Mouse (Mus musculus): ENCODE data around the gene Rcc1l. TPM values are rescaled to one million over a fixed set of nuclear protein-coding genes. Genes with fewer than 3 reads are reported as not detected.
A peak's percentile ranks its signal among the peaks of the same experiment; 100 is the strongest.

Gene Rcc1l
- polyA plus RNA-seq, 1 experiment from 2014 or later: 28.5 TPM

GRCm38 (mm10) chr5:134193664-134194063 is 17.1 kb upstream of the Rcc1l start:
- Histone ChIP-seq H3K9me3 (ENCODE audit: control insufficient read depth, low read length) (no peaks in the 10 kb centered on the region), H3K27me3 (replicated peaks; ENCODE audit: control insufficient read depth, insufficient read depth, low read length) (no peaks in the 10 kb centered on the region), H3K36me3 (ENCODE audit: control insufficient read depth, insufficient read depth, low read length) (no peaks in the 10 kb centered on the region), H3K4me2 (ENCODE audit: low read depth, low read length) (no peak overlapping the region), H3K4me3 (ENCODE audit: low read length) (no peak overlapping the region), H3K9ac (ENCODE audit: low read depth, low read length) (no peak overlapping the region), H3K27ac (ENCODE audit: low read length) (no peak overlapping the region), H3K4me1 (ENCODE audit: control insufficient read depth, insufficient read depth, low read length) (no peaks in the 10 kb centered on the region)
- WGBS: 84% methylated on average over 8 of the region's 8 CpGs
- no peak for ATAC-seq

- H3K9ac ChIP-seq (ENCODE audit: low read depth, low read length): no peak overlapping the region
- H3K4me3 ChIP-seq (ENCODE audit: low read length): no peak overlapping the region
- H3K9me3 ChIP-seq (ENCODE audit: control insufficient read depth, low read length): no peaks in the 10 kb centered on the region; the same call in 1 of the 2 replicates
- no peaks in the 10 kb centered on the region for H3K27me3 ChIP-seq (replicated peaks; ENCODE audit: control insufficient read depth, insufficient read depth, low read length)
- H3K4me1 ChIP-seq (ENCODE audit: control insufficient read depth, insufficient read depth, low read length): peaks cover 2% of the 10 kb centered on the region
- no peaks in the 10 kb centered on the region for H3K36me3 ChIP-seq (ENCODE audit: control insufficient read depth, insufficient read depth, low read length)
- 65% methylated on average over 7 of the region's 7 CpGs for WGBS
- no peak for ATAC-seq
- no peak overlapping the region for H3K27ac ChIP-seq (ENCODE audit: low read length)
- H3K4me2 ChIP-seq (ENCODE audit: low read depth, low read length): no peak overlapping the region
Observed at GRCm38 (mm10) chr5:134188571-134188970, 12.0 kb upstream of the Rcc1l start.

GRCm38 (mm10) chr5:134186961-134187731 is 10.6 kb upstream of the Rcc1l start:
- Histone ChIP-seq H3K9ac (ENCODE audit: low read depth, low read length) (no peak overlapping the region), H3K27ac (ENCODE audit: low read length) (no peak overlapping the region), H3K4me1 (ENCODE audit: control insufficient read depth, insufficient read depth, low read length) (peaks cover 14% of the 10 kb centered on the region), H3K9me3 (ENCODE audit: control insufficient read depth, low read length) (no peaks in the 10 kb centered on the region; the same call in 1 of the 2 replicates), H3K4me2 (ENCODE audit: low read depth, low read length) (no peak overlapping the region), H3K4me3 (ENCODE audit: low read length) (no peak overlapping the region), H3K36me3 (ENCODE audit: control insufficient read depth, insufficient read depth, low read length) (no peaks in the 10 kb centered on the region), H3K27me3 (replicated peaks; ENCODE audit: control insufficient read depth, insufficient read depth, low read length) (no peaks in the 10 kb centered on the region)
- no peak for ATAC-seq
- 74% methylated on average over 4 of the region's 4 CpGs for WGBS

- 73% methylated on average over 3 of the region's 3 CpGs for WGBS
- Histone ChIP-seq H3K4me3 (ENCODE audit: low read length) (no peak overlapping the region), H3K36me3 (ENCODE audit: control insufficient read depth, insufficient read depth, low read length) (no peaks in the 10 kb centered on the region), H3K27me3 (replicated peaks; ENCODE audit: control insufficient read depth, insufficient read depth, low read length) (no peaks in the 10 kb centered on the region), H3K9me3 (ENCODE audit: control insufficient read depth, low read length) (no peaks in the 10 kb centered on the region; the same call in 1 of the 2 replicates), H3K9ac (ENCODE audit: low read depth, low read length) (no peak overlapping the region), H3K4me1 (ENCODE audit: control insufficient read depth, insufficient read depth, low read length) (peaks cover 14% of the 10 kb centered on the region), H3K27ac (ENCODE audit: low read length) (no peak overlapping the region), H3K4me2 (ENCODE audit: low read depth, low read length) (no peak overlapping the region)
- no peak for ATAC-seq
Observed at GRCm38 (mm10) chr5:134186059-134186458, 9.5 kb upstream of the Rcc1l start.

GRCm38 (mm10) chr5:134183880-134184808 is 7.6 kb upstream of the Rcc1l start, which contains the start of gene Gtf2ird2:
Gtf2ird2 (plus strand) TSS chr5:134184019.
- Histone ChIP-seq H3K27ac (ENCODE audit: low read length) (peak within 1 kb of the TSS; percentile 94), H3K4me1 (ENCODE audit: control insufficient read depth, insufficient read depth, low read length) (peaks cover 14% of the 10 kb centered on the region), H3K27me3 (replicated peaks; ENCODE audit: control insufficient read depth, insufficient read depth, low read length) (no peaks in the 10 kb centered on the region), H3K4me2 (ENCODE audit: low read depth, low read length) (peak within 1 kb of the TSS; percentile 90), H3K9ac (ENCODE audit: low read depth, low read length) (peak within 1 kb of the TSS; percentile 88), H3K9me3 (ENCODE audit: control insufficient read depth, low read length) (no peaks in the 10 kb centered on the region; the same call in 1 of the 2 replicates), H3K36me3 (ENCODE audit: control insufficient read depth, insufficient read depth, low read length) (no peaks in the 10 kb centered on the region), H3K4me3 (ENCODE audit: low read length) (peak within 1 kb of the TSS; percentile 79)
- peak; percentile 95 for ATAC-seq
- under 1% methylated on average over 92 of the region's 92 CpGs for WGBS

- 46% methylated on average over 7 of the region's 7 CpGs for WGBS
- peak overlapping the region; percentile 94 for H3K27ac ChIP-seq (ENCODE audit: low read length)
- H3K36me3 ChIP-seq (ENCODE audit: control insufficient read depth, insufficient read depth, low read length): no peaks in the 10 kb centered on the region
- H3K27me3 ChIP-seq (replicated peaks; ENCODE audit: control insufficient read depth, insufficient read depth, low read length): no peaks in the 10 kb centered on the region
- H3K4me1 ChIP-seq (ENCODE audit: control insufficient read depth, insufficient read depth, low read length): peaks cover 14% of the 10 kb centered on the region
- H3K4me3 ChIP-seq (ENCODE audit: low read length): peak overlapping the region; percentile 79
- ATAC-seq: no peak
- peak overlapping the region; percentile 90 for H3K4me2 ChIP-seq (ENCODE audit: low read depth, low read length)
- H3K9ac ChIP-seq (ENCODE audit: low read depth, low read length): peak overlapping the region; percentile 88
- H3K9me3 ChIP-seq (ENCODE audit: control insufficient read depth, low read length): no peaks in the 10 kb centered on the region; the same call in 1 of the 2 replicates
Observed at GRCm38 (mm10) chr5:134183162-134183561, 6.6 kb upstream of the Rcc1l start.

- Histone ChIP-seq H3K9ac (ENCODE audit: low read depth, low read length) (no peak overlapping the region), H3K4me1 (ENCODE audit: control insufficient read depth, insufficient read depth, low read length) (peaks cover 14% of the 10 kb centered on the region), H3K36me3 (ENCODE audit: control insufficient read depth, insufficient read depth, low read length) (no peaks in the 10 kb centered on the region), H3K9me3 (ENCODE audit: control insufficient read depth, low read length) (no peaks in the 10 kb centered on the region; the same call in 1 of the 2 replicates), H3K4me3 (ENCODE audit: low read length) (peak overlapping the region; percentile 79; the same call in 1 of the 2 replicates), H3K27ac (ENCODE audit: low read length) (0 out of 2 replicates have a peak overlapping the region, but pooled peaks have one; percentile 30), H3K27me3 (replicated peaks; ENCODE audit: control insufficient read depth, insufficient read depth, low read length) (no peaks in the 10 kb centered on the region), H3K4me2 (ENCODE audit: low read depth, low read length) (peak overlapping the region; percentile 90)
- 35% methylated on average over 4 of the region's 4 CpGs for WGBS
- no peak for ATAC-seq
Observed at GRCm38 (mm10) chr5:134182735-134183134, 6.2 kb upstream of the Rcc1l start.

- Histone ChIP-seq H3K9me3 (ENCODE audit: control insufficient read depth, low read length) (no peaks in the 10 kb centered on the region), H3K36me3 (ENCODE audit: control insufficient read depth, insufficient read depth, low read length) (no peaks in the 10 kb centered on the region), H3K27ac (ENCODE audit: low read length) (no peak overlapping the region), H3K4me2 (ENCODE audit: low read depth, low read length) (no peak overlapping the region; the same call in 1 of the 2 replicates), H3K9ac (ENCODE audit: low read depth, low read length) (no peak overlapping the region), H3K4me1 (ENCODE audit: control insufficient read depth, insufficient read depth, low read length) (peaks cover 14% of the 10 kb centered on the region), H3K4me3 (ENCODE audit: low read length) (no peak overlapping the region), H3K27me3 (replicated peaks; ENCODE audit: control insufficient read depth, insufficient read depth, low read length) (no peaks in the 10 kb centered on the region)
- no peak for ATAC-seq
- WGBS: 55% methylated on average over 3 of the region's 3 CpGs
Observed at GRCm38 (mm10) chr5:134182172-134182571, 5.6 kb upstream of the Rcc1l start.

GRCm38 (mm10) chr5:134179871-134180270 is 3.3 kb upstream of the Rcc1l start:
- ATAC-seq: no peak
- H3K36me3 ChIP-seq (ENCODE audit: control insufficient read depth, insufficient read depth, low read length): no peaks in the 10 kb centered on the region
- 19% methylated on average over 7 of the region's 7 CpGs for WGBS

More at GRCm38 (mm10) chr5:134179871-134180270, 3.3 kb upstream of the Rcc1l start:
- H3K4me3 ChIP-seq (ENCODE audit: low read length): no peak overlapping the region
- no peaks in the 10 kb centered on the region for H3K9me3 ChIP-seq (ENCODE audit: control insufficient read depth, low read length)
- no peak overlapping the region for H3K9ac ChIP-seq (ENCODE audit: low read depth, low read length)
- H3K4me1 ChIP-seq (ENCODE audit: control insufficient read depth, insufficient read depth, low read length): peaks cover 20% of the 10 kb centered on the region
- H3K27ac ChIP-seq (ENCODE audit: low read length): no peak overlapping the region
- no peak overlapping the region for H3K4me2 ChIP-seq (ENCODE audit: low read depth, low read length)
- no peaks in the 10 kb centered on the region for H3K27me3 ChIP-seq (replicated peaks; ENCODE audit: control insufficient read depth, insufficient read depth, low read length)
